Mouse (Mus musculus) olfactory bulb, adult 2 months (tissue): ENCODE measurements around the gene Pnma1.

Experiments
- CTCF ChIP-seq: fragments of 200-500 bp; IDR thresholded peaks from 2 replicates; pipeline ENCODE4 v1.5.1; 2012; ENCODE audit warnings: low read depth, mild to moderate bottlenecking, low read length, moderate library complexity; ENCODE audit not compliant: insufficient read depth
- POLR2A ChIP-seq: fragments of 200-500 bp; IDR thresholded peaks from 2 replicates; pipeline ENCODE4 v1.6.1; 2012; ENCODE audit warnings: mild to moderate bottlenecking, low read depth, low read length, moderate library complexity; ENCODE audit not compliant: insufficient read depth

DNA sequence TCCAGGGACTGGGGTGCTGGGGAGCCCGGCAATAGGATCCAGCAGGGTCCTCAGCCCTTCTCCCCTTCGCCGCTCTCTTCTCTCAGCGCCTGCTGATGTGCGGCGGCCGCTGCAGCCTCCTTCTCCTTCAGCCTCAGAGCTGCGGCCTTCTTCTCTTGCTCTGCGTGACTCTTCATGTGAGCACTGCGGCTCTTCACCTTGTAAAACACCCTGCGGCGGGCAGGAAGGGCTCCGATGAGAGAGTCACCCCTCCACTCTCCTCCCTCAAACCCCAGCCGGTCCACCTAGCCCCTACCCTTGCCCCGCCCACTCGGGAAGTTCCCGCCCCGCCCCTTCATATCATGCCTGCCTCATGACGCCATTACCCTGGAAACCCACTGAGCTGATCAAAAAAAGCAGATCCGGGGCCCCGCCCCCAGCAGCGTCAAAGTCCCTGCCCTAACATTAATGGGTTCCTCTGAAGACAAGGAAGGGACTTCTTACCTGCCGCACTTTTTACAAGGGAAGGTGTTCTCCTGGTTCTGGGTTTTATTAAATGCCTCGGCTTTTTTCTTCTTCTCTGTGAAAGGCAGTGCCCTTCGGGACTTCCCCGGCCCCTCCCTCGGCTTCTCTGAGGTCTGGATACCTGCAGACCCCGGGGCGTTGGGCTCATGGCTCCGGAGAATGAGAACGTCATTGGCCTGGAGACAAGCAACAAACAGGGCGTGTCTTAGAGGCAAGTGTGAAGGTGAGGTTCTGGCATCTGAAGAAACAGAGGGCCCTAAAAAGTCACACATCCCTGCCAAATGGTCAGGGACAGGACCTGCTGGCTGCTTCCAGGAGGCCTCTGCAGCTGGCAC is 4.3 kb upstream of the Pnma1 start:
- TF ChIP-seq CTCF (no peak), POLR2A (no peak)
